In the genomic region with DNA sequence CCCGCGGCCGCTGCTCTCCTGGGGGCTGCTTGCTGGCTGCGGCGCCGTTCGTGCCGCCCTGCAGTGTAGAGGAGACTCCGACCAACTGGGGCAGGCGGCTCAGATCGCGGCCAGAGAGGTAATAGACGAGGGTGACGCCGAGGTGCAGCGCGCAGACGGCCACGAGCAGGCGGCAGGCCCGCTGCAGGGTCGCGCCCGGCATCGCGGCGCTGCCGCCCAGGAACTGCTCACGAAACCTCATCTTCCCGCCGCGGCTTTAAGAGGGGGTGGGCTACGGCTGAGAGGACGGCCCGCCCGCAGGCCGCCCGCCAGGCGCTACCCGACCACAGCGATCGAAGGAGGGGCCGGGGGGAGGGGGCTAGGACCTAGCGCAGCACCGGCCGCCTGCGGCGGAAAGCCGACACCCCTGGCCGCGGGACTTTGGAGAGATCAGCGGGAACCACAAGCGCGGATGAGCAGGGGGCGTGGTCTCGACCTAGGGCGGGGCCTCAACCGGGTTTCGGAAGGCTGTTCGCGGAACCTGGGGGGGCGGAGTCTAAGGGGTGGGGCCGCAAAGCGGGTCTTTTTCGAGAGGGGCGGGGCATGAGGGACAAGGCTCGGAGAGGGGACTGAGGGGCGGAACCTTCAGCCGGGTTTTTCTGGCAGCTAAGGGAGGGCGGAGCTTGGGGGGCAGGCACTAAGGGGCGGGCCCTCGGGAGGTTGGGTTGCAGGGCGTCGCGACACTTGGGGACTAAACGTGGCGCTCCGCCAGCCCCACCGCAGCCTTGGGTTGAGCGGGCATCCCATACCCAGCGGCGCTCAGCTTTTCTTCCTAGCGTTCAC, we compare ENCODE assay signal across 7 mouse cellular contexts. TPM values are rescaled to one million over a fixed set of nuclear protein-coding genes. Genes with fewer than 3 reads are reported as not detected.
DNase-seq lines count a peak whose midpoint lies in the region; ATAC-seq lines count a peak whose summit lies in the region.

TSS of gene B4galt1 (minus strand) at position 441 of the 822 bp plus-strand sequence.

- H3K4me2 ChIP-seq in intestine, embryonic 16.5 days (ENCODE audit: low read depth, low read length), result peak within 1 kb of the TSS; percentile 78
- H3K4me2 ChIP-seq in midbrain, embryonic 11.5 days, result peak within 1 kb of the TSS; percentile 79

- peak; percentile 93 for ATAC-seq in intestine, embryonic 16.5 days
- peak; percentile 96 for ATAC-seq in midbrain, embryonic 11.5 days (ENCODE audit: low FRiP score)

- H3K27me3 ChIP-seq in intestine, embryonic 16.5 days (replicated peaks; ENCODE audit: control insufficient read depth, insufficient read depth, low read length), result no peaks in the 10 kb centered on the region
- H3K27me3 ChIP-seq in midbrain, embryonic 11.5 days (ENCODE audit: control insufficient read depth, insufficient read depth, low read length), result no peaks in the 10 kb centered on the region

- H3K36me3 ChIP-seq in intestine, embryonic 16.5 days (ENCODE audit: control insufficient read depth, insufficient read depth, low read length), result no peaks in the 10 kb centered on the region
- no peaks in the 10 kb centered on the region for H3K36me3 ChIP-seq in midbrain, embryonic 11.5 days (ENCODE audit: control insufficient read depth, insufficient read depth, low read length)

- H3K27ac ChIP-seq in intestine, embryonic 16.5 days (ENCODE audit: low read length), result peak within 1 kb of the TSS; percentile 89
- H3K27ac ChIP-seq in midbrain, embryonic 11.5 days (ENCODE audit: low read depth, low read length), result peak within 1 kb of the TSS; percentile 82

- H3K4me1 ChIP-seq in intestine, embryonic 16.5 days (ENCODE audit: control insufficient read depth, insufficient read depth, low read length), result peaks cover 21% of the 10 kb centered on the region
- H3K4me1 ChIP-seq in midbrain, embryonic 11.5 days (ENCODE audit: control insufficient read depth, insufficient read depth, low read length), result peaks cover 21% of the 10 kb centered on the region

- H3K4me3 ChIP-seq in intestine, embryonic 16.5 days (ENCODE audit: low read length), result peak within 1 kb of the TSS; percentile 72
- H3K4me3 ChIP-seq in midbrain, embryonic 11.5 days (ENCODE audit: low read depth, low read length), result peak within 1 kb of the TSS; percentile 77

- H3K9me3 ChIP-seq in intestine, embryonic 16.5 days (ENCODE audit: control insufficient read depth, low read length), result no peaks in the 10 kb centered on the region
- no peaks in the 10 kb centered on the region for H3K9me3 ChIP-seq in midbrain, embryonic 11.5 days (ENCODE audit: control insufficient read depth, low read length)

- DNase-seq in adrenal gland, adult 2 months, result peak; percentile 100
- DNase-seq in embryo, embryonic 11.5 days (ENCODE audit: low read depth, low spot score), result peak; percentile 100
- DNase-seq in gastrocnemius, postnatal 4 days (ENCODE audit: low spot score in 2 of 2), result peak; percentile 99 to 100
- DNase-seq in left cerebral cortex, postnatal 36 days (ENCODE audit: low spot score in 2 of 2), result peak; percentile 88 to 91
- DNase-seq in midbrain, embryonic 11.5 days (ENCODE audit: low spot score, missing footprints), result peak; percentile 100
- DNase-seq in skeletal muscle tissue, adult 2 months (ENCODE audit: low read depth, low spot score), result peak; percentile 99

- intact Hi-C loops in left cerebral cortex, postnatal 36 days (cut with DNase I), result no loop called here

- peak within 1 kb of the TSS; percentile 86 for H3K9ac ChIP-seq in intestine, embryonic 16.5 days (ENCODE audit: low read depth, low read length)
- H3K9ac ChIP-seq in midbrain, embryonic 11.5 days (ENCODE audit: low read length), result peak within 1 kb of the TSS; percentile 86

- WGBS in intestine, embryonic 16.5 days, result under 1% methylated on average over 81 of the region's 83 CpGs
- WGBS in midbrain, embryonic 11.5 days, result under 1% methylated on average over 83 of the region's 83 CpGs

RNA-seq across cellular contexts. Expression of gene B4galt1, which starts in this region (rescaled TPM):
- total RNA-seq in adrenal gland, adult 2 months (2021), result 10 to 100 TPM; 53.0 to 67.7 TPM
- polyA plus RNA-seq in adrenal gland, adult 2 months (2012; rRNA removed), result 166 and 197 TPM in 2 replicates
- total RNA-seq in gastrocnemius, postnatal 4 days (2021), result 10 to 100 TPM; 89.0 to 91.4 TPM
- 26.6 and 27.3 TPM in 2 replicates for polyA plus RNA-seq in intestine, embryonic 16.5 days (2015; fragmentation: Nextera tagmentation; extraction: Ambion mirVana)
- 1 to 10 TPM; 4.1 to 5.1 TPM for total RNA-seq in left cerebral cortex, postnatal 36 days (2021)
- 13.8 and 14.9 TPM in 2 replicates for polyA plus RNA-seq in midbrain, embryonic 11.5 days (2014; fragmentation: Nextera tagmentation; extraction: Ambion mirVana)

Comparison
In these comparisons a context has a peak if more than half of its experiments do, and no peak if none do; other contexts are left out.
1. Peak in every context shown above with its lines: DNase-seq, ATAC-seq, H3K4me3 ChIP-seq and H3K27ac ChIP-seq.
2. RNA of gene B4galt1 (total RNA-seq): 89.0 to 91.4 TPM in gastrocnemius, postnatal 4 days and 53.0 to 67.7 TPM in adrenal gland, adult 2 months; 4.1 to 5.1 TPM in left cerebral cortex, postnatal 36 days; every median in the first group is over 4 times any median in the second.